Mouse (Mus musculus) midbrain, embryonic 14.5 days (tissue): Measurements from ENCODE around the gene Pnisr. TPM values are rescaled to one million over a fixed set of nuclear protein-coding genes. Genes with fewer than 3 reads are reported as not detected.

Source experiments
- ATAC-seq: fragments of 200-750 bp; cut with Nextera tagmentation; 2 replicates; pipeline ENCODE4 v1.8.0; 2017; ENCODE audit warnings: moderate number of reproducible peaks, moderate library complexity; ENCODE audit not compliant: low FRiP score, low TSS enrichment
- DNase-seq: peaks from one replicate; pipeline ENCODE4 v3.0.0-alpha.2; 2015
- H3K27ac ChIP-seq: fragments of 300-500 bp; sonication (generic); replicated peaks from 2 replicates; pipeline ENCODE4 v1.5.1; 2014; ENCODE audit warnings: mild to moderate bottlenecking, low read depth, low read length, moderate library complexity
- H3K27me3 ChIP-seq: fragments of 300-500 bp; sonication (generic); 2 replicates; pipeline ENCODE4 v1.6.1; 2014; ENCODE audit warnings: low read length, control low read depth, mixed read lengths; ENCODE audit not compliant: control insufficient read depth, insufficient read depth
- H3K36me3 ChIP-seq: fragments of 300-500 bp; sonication (generic); 2 replicates; pipeline ENCODE4 v1.6.1; 2014; ENCODE audit warnings: low read length, control low read depth; ENCODE audit not compliant: control insufficient read depth, insufficient read depth
- H3K4me1 ChIP-seq: fragments of 300-500 bp; sonication (generic); 2 replicates; pipeline ENCODE4 v1.6.1; 2014; ENCODE audit warnings: mild to moderate bottlenecking, antibody characterized with exemption, low read length, control low read depth; ENCODE audit not compliant: control insufficient read depth, insufficient read depth
- H3K4me2 ChIP-seq: fragments of 300-500 bp; sonication (generic); 2 replicates; pipeline ENCODE4 v1.6.1; 2014; ENCODE audit warnings: mild to moderate bottlenecking, low read length, moderate library complexity
- H3K4me3 ChIP-seq: fragments of 300-500 bp; sonication (generic); replicated peaks from 2 replicates; pipeline ENCODE4 v1.5.1; 2014; ENCODE audit warnings: low read depth, low read length
- H3K9ac ChIP-seq: fragments of 300-500 bp; sonication (generic); replicated peaks from 2 replicates; pipeline ENCODE4 v1.6.1; 2014; ENCODE audit warnings: mild to moderate bottlenecking, low read length, moderate library complexity
- H3K9me3 ChIP-seq: fragments of 300-500 bp; sonication (generic); 2 replicates; pipeline ENCODE4 v1.6.1; 2016; ENCODE audit warnings: low read length, control low read depth, mixed read lengths; ENCODE audit not compliant: control insufficient read depth
- WGBS: fragments of 180-500 bp; shearing (Covaris S2); extraction: QIAGEN DNeasy Blood & Tissue Kit; methylation state at CpG from one replicate; pipeline ENCODE4 v1.1.7; 2014; 5-methylcytosine and 5-hydroxymethylcytosine counted together
- polyA plus RNA-seq: library from polyadenylated mRNA; unstranded; fragments of >200 nt; fragmentation: Nextera tagmentation; extraction: Ambion mirVana; gene quantifications from 2 replicates; pipeline ENCODE4 v1.2.1, GENCODE M21; 2014

The Pnisr gene
- polyA plus RNA-seq, result 191 and 200 TPM in 2 replicates

- ATAC-seq (peak; percentile 97), DNase-seq (peak; percentile 98)
- H3K9ac ChIP-seq, result peak within 1 kb of the TSS; percentile 80
- H3K4me2 ChIP-seq, result peak within 1 kb of the TSS; percentile 62
- H3K9me3 ChIP-seq, result no peaks in the 10 kb centered on the region
- under 1% methylated on average over 50 of the region's 50 CpGs for WGBS
- H3K4me3 ChIP-seq, result peak within 1 kb of the TSS; percentile 61
- peaks cover 21% of the 10 kb centered on the region for H3K4me1 ChIP-seq
- H3K27ac ChIP-seq, result peak within 1 kb of the TSS; percentile 94
- H3K36me3 ChIP-seq, result no peaks in the 10 kb centered on the region
- no peaks in the 10 kb centered on the region for H3K27me3 ChIP-seq
Measured at GRCm38 (mm10) chr4:21847481-21848286, at the start of gene Pnisr. Gene Pnisr (plus strand): TSS chr4:21847583.

- peaks cover 69% of the 10 kb centered on the region for H3K36me3 ChIP-seq
Measured at GRCm38 (mm10) chr4:21801013-21801412, 46.4 kb upstream of the Pnisr start.

DNA sequence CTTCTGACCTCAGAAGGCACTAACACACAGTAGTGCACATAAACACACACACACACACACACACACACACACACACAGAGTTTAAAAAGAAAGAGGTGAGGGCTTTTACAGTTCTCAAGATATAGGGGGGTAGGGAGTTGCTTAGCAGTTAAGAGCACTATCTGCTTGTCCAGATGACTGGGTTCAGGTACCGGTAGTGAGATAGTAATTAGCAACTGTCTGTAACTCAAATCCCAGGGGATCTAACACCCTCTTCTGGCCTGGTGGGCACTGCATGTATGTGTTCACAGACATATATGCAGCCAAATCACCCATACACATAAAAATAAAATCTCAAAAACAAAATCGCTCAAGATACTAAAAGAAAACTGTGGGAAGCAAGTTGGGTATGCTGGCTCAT is 45.8 kb upstream of the Pnisr start:
- DNase-seq, result no peak
- WGBS, result 95% methylated on average over 2 of the region's 2 CpGs
- Histone ChIP-seq H3K36me3 (peaks cover 74% of the 10 kb centered on the region), H3K4me3 (no peak overlapping the region), H3K4me2 (no peak overlapping the region), H3K27me3 (no peaks in the 10 kb centered on the region), H3K9ac (no peak overlapping the region), H3K9me3 (no peaks in the 10 kb centered on the region), H3K27ac (no peak overlapping the region), H3K4me1 (no peaks in the 10 kb centered on the region)
- ATAC-seq, result no peak

More at GRCm38 (mm10) chr4:21801013-21801412, 46.4 kb upstream of the Pnisr start:
- no peak overlapping the region for H3K27ac ChIP-seq
- DNase-seq (no peak), ATAC-seq (no peak)
- no peaks in the 10 kb centered on the region for H3K9me3 ChIP-seq
- no peaks in the 10 kb centered on the region for H3K4me1 ChIP-seq
- 95% methylated on average over 1 of the region's 1 CpGs for WGBS
- H3K4me3 ChIP-seq, result no peak overlapping the region
- H3K9ac ChIP-seq, result no peak overlapping the region
- no peak overlapping the region for H3K4me2 ChIP-seq
- H3K27me3 ChIP-seq, result no peaks in the 10 kb centered on the region

GRCm38 (mm10) chr4:21807204-21807603 is 40.2 kb upstream of the Pnisr start:
- Histone ChIP-seq H3K27ac (no peak overlapping the region), H3K9ac (no peak overlapping the region), H3K27me3 (no peaks in the 10 kb centered on the region), H3K4me1 (no peaks in the 10 kb centered on the region), H3K36me3 (peaks cover 51% of the 10 kb centered on the region), H3K9me3 (no peaks in the 10 kb centered on the region), H3K4me2 (no peak overlapping the region), H3K4me3 (no peak overlapping the region)
- WGBS, result 41% methylated on average over 5 of the region's 5 CpGs
- ATAC-seq, result no peak
- no peak for DNase-seq

- H3K4me1 ChIP-seq, result no peaks in the 10 kb centered on the region
- H3K9me3 ChIP-seq, result no peaks in the 10 kb centered on the region
- WGBS, result 91% methylated on average over 3 of the region's 3 CpGs
- H3K4me3 ChIP-seq, result no peak overlapping the region
- no peak overlapping the region for H3K4me2 ChIP-seq
- ATAC-seq, result no peak
- DNase-seq, result no peak
- H3K27me3 ChIP-seq, result no peaks in the 10 kb centered on the region
- no peak overlapping the region for H3K27ac ChIP-seq
- H3K9ac ChIP-seq, result no peak overlapping the region
- peaks cover 25% of the 10 kb centered on the region for H3K36me3 ChIP-seq
Measured at GRCm38 (mm10) chr4:21810608-21811007, 36.8 kb upstream of the Pnisr start.

DNA sequence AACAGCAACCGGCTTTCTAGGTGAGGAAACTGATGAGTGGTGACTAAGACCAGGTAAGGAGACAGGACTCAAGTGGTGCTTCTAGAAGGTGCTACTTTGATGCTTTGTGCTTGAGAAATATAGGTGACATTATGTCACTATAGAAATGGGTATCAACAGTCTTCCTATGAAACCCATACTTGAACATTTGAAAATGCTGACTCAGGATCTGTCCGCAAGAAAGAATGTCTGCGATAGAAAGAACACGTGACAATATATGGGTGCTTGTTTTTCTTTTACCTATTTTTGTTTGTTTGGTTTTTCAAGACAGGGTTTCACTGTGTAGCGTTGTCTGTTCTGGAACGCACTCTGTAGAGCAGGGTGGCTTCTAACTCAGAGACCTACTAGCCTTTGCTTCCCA is 34.7 kb upstream of the Pnisr start:
- H3K4me1 ChIP-seq, result no peaks in the 10 kb centered on the region
- no peaks in the 10 kb centered on the region for H3K27me3 ChIP-seq
- peaks cover 23% of the 10 kb centered on the region for H3K36me3 ChIP-seq
- ATAC-seq (no peak), DNase-seq (no peak)
- 94% methylated on average over 6 of the region's 6 CpGs for WGBS
- H3K4me2 ChIP-seq, result no peak overlapping the region
- no peaks in the 10 kb centered on the region for H3K9me3 ChIP-seq
- H3K27ac ChIP-seq, result no peak overlapping the region
- no peak overlapping the region for H3K9ac ChIP-seq
- no peak overlapping the region for H3K4me3 ChIP-seq

DNA sequence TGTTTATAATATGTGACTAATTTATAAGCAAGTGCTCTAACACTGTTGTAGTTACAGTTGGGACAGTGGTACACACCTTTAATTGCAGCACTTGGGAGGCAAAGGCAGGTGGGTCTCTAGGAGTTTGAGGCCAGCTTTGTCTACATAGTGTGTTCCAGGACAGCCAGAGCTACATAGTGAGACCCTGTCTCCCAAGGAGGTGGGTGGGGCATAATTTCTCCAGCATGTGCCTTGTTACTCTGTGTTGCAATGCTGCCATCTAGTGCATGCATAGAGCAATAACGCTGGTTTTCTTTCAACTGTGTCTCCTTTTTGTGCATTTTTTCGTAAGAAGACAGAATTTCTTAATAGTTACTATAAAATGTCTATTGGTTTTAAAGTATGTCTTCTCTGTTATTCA is 33.4 kb upstream of the Pnisr start:
- WGBS, result 44% methylated on average over 2 of the region's 2 CpGs
- DNase-seq (peak; percentile 91), ATAC-seq (peak; percentile 77; the same call in 1 of the 2 replicates)
- no peaks in the 10 kb centered on the region for H3K27me3 ChIP-seq
- H3K4me3 ChIP-seq, result no peak overlapping the region
- H3K4me2 ChIP-seq, result no peak overlapping the region
- H3K4me1 ChIP-seq, result no peaks in the 10 kb centered on the region
- no peak overlapping the region for H3K27ac ChIP-seq
- H3K9me3 ChIP-seq, result no peaks in the 10 kb centered on the region
- no peak overlapping the region for H3K9ac ChIP-seq
- peaks cover 33% of the 10 kb centered on the region for H3K36me3 ChIP-seq

- Histone ChIP-seq H3K9me3 (no peaks in the 10 kb centered on the region), H3K9ac (no peak overlapping the region), H3K27me3 (no peaks in the 10 kb centered on the region), H3K36me3 (peaks cover 22% of the 10 kb centered on the region), H3K27ac (no peak overlapping the region), H3K4me2 (no peak overlapping the region), H3K4me1 (no peaks in the 10 kb centered on the region), H3K4me3 (no peak overlapping the region)
- 84% methylated on average over 2 of the region's 2 CpGs for WGBS
- DNase-seq (no peak), ATAC-seq (no peak)
Measured at GRCm38 (mm10) chr4:21826616-21827015, 20.8 kb upstream of the Pnisr start.

DNA sequence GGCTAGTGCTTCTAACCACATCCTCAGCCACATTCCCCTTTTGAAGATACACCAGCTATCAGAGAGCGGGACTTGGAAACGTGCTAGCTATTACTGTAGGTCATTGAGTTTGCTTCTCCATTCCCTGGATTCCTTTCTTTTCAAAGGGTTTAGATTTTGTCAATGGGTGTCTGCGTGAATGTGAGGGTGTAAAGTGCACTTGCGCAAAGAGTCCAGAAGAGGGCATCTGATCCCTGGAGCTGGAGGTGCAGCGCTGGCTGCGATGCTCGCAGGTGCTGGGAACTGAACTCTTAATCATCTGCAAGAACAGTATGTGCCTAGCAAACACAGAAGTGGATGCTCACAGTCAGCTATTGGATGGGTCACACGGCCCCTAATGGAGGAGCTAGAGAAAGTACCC is 14.5 kb upstream of the Pnisr start:
- Histone ChIP-seq H3K36me3 (peaks cover 18% of the 10 kb centered on the region), H3K4me1 (no peaks in the 10 kb centered on the region), H3K27me3 (no peaks in the 10 kb centered on the region), H3K4me3 (no peak overlapping the region), H3K4me2 (no peak overlapping the region), H3K27ac (no peak overlapping the region), H3K9me3 (no peaks in the 10 kb centered on the region), H3K9ac (no peak overlapping the region)
- no peak for ATAC-seq
- 94% methylated on average over 8 of the region's 8 CpGs for WGBS
- no peak for DNase-seq
